In the genomic region with DNA sequence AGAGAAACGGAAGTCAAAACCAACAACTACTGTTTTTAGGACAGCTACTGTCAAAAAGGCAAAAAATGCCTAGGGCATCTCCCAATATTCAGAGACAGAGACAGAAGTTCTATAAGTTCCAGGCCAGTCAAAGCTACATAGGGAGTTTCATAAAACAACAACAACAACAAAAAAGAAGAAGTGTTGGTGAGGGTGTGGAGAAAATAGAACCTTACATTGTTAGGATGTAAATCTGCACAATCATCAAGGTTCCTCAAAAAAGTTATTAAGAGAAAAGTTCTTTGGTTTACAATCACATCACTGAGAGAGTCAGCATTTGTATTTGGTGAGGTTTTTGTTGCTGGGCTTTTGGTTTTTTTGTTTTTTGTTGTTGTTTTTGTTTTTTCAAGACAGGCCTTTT, we compare ENCODE assay signal across 33 mouse cellular contexts.
"Had no signal": no experiment of that assay in that cellular context is flagged by ENCODE, and none has a peak within 500 bp of the region (broad histone marks: within the 10 kb centered on the region; RNA-seq: fewer than 3 reads in every experiment).

No protein-coding gene starts in this region.

- H3K4me3 ChIP-seq: limb, embryonic 10.5 days; limb, embryonic 12.5 days; limb, embryonic 13.5 days; limb, embryonic 15.5 days; liver, embryonic 12.5 days; liver, embryonic 13.5 days; liver, embryonic 15.5 days; lung, embryonic 15.5 days; megakaryocyte, embryonic 14.5 days; midbrain, embryonic 10.5 days; midbrain, embryonic 12.5 days; midbrain, embryonic 13.5 days; midbrain, embryonic 15.5 days; myocyte; neural tube, embryonic 12.5 days; neural tube, embryonic 13.5 days had no signal

- H3K27me3 ChIP-seq: limb, embryonic 12.5 days; limb, embryonic 13.5 days; limb, embryonic 15.5 days; liver, embryonic 12.5 days; liver, embryonic 13.5 days; liver, embryonic 15.5 days; lung, embryonic 15.5 days; megakaryocyte, embryonic 14.5 days; midbrain, embryonic 12.5 days; midbrain, embryonic 13.5 days; midbrain, embryonic 15.5 days; neural tube, embryonic 12.5 days; neural tube, embryonic 13.5 days had no signal

- ATAC-seq: liver, embryonic 12.5 days; liver, postnatal 0 days; lung, postnatal 0 days; midbrain, embryonic 13.5 days; midbrain, embryonic 15.5 days; midbrain, embryonic 16.5 days had no signal

- H3K36me3 ChIP-seq: limb, embryonic 10.5 days; limb, embryonic 12.5 days; limb, embryonic 13.5 days; limb, embryonic 15.5 days; liver, embryonic 12.5 days; liver, embryonic 13.5 days; liver, embryonic 15.5 days; lung, embryonic 15.5 days; midbrain, embryonic 10.5 days; midbrain, embryonic 12.5 days; midbrain, embryonic 13.5 days; midbrain, embryonic 15.5 days; neural tube, embryonic 12.5 days; neural tube, embryonic 13.5 days had no signal

- H3K4me2 ChIP-seq: limb, embryonic 12.5 days; limb, embryonic 13.5 days; limb, embryonic 15.5 days; liver, embryonic 11.5 days; liver, embryonic 12.5 days; liver, embryonic 13.5 days; liver, embryonic 15.5 days; lung, embryonic 14.5 days; lung, embryonic 15.5 days; midbrain, embryonic 11.5 days; midbrain, embryonic 12.5 days; midbrain, embryonic 13.5 days; midbrain, embryonic 15.5 days; neural tube, embryonic 12.5 days; neural tube, embryonic 13.5 days had no signal

- H3K4me1 ChIP-seq: limb, embryonic 10.5 days; limb, embryonic 12.5 days; limb, embryonic 15.5 days; lung, embryonic 15.5 days; midbrain, embryonic 10.5 days; midbrain, embryonic 12.5 days; midbrain, embryonic 13.5 days; midbrain, embryonic 15.5 days; neural tube, embryonic 12.5 days; neural tube, embryonic 13.5 days had no signal

- DNase-seq: left cerebral cortex, postnatal 4 days; liver; liver, embryonic 13.5 days; liver, postnatal 0 days; lung, adult 18-20 months; lung, adult 2 months; lung, embryonic 14.5 days; lung, postnatal 10 days; lung, postnatal 14 days; lung, postnatal 36 days; lung, postnatal 4 days; midbrain, embryonic 14.5 days had no signal

- H3K27ac ChIP-seq: limb, embryonic 10.5 days; limb, embryonic 12.5 days; limb, embryonic 13.5 days; limb, embryonic 15.5 days; liver, embryonic 12.5 days; liver, embryonic 13.5 days; liver, embryonic 14.5 days; liver, embryonic 15.5 days; lung, embryonic 15.5 days; macrophage; midbrain, embryonic 10.5 days; midbrain, embryonic 12.5 days; midbrain, embryonic 13.5 days; midbrain, embryonic 15.5 days; neural tube, embryonic 12.5 days; neural tube, embryonic 13.5 days had no signal

- H3K9me3 ChIP-seq: limb, embryonic 10.5 days; limb, embryonic 12.5 days; limb, embryonic 13.5 days; limb, embryonic 15.5 days; liver, embryonic 13.5 days; lung, embryonic 15.5 days; midbrain, embryonic 10.5 days; midbrain, embryonic 12.5 days; midbrain, embryonic 13.5 days; midbrain, embryonic 15.5 days; neural tube, embryonic 12.5 days; neural tube, embryonic 13.5 days had no signal

- H3K9ac ChIP-seq: limb, embryonic 12.5 days; limb, embryonic 13.5 days; limb, embryonic 15.5 days; liver, embryonic 12.5 days; liver, embryonic 13.5 days; liver, embryonic 14.5 days; liver, embryonic 15.5 days; liver, postnatal 0 days; lung, embryonic 14.5 days; lung, embryonic 15.5 days; midbrain, embryonic 12.5 days; midbrain, embryonic 13.5 days; midbrain, embryonic 15.5 days; neural tube, embryonic 12.5 days; neural tube, embryonic 13.5 days had no signal
